ENCODE assay signal across 16 mouse cellular contexts in genomic region chr4:28846311-28846710, GRCm38 (mm10).
"Had no signal": no experiment of that assay in that cellular context is flagged by ENCODE, and none has a peak within 500 bp of the region (broad histone marks: within the 10 kb centered on the region; RNA-seq: fewer than 3 reads in every experiment).

No protein-coding gene starts in this region.

- H3K4me3 ChIP-seq: neural tube, embryonic 13.5 days; neural tube, embryonic 15.5 days; stomach, embryonic 15.5 days had no signal

- H3K27ac ChIP-seq: neural tube, embryonic 13.5 days; neural tube, embryonic 15.5 days; stomach, embryonic 15.5 days; stomach, postnatal 0 days had no signal

- DNase-seq: retina, postnatal 1 day; right cerebral cortex, adult 18-20 months; right cerebral cortex, postnatal 14 days; right cerebral cortex, postnatal 25 days; right cerebral cortex, postnatal 4 days; spleen, adult 18-20 months; thymus, adult 18-20 months; thymus, adult 2 months; thymus, postnatal 14 days; thymus, postnatal 25 days; thymus, postnatal 36 days; thymus, postnatal 4 days had no signal
